Mouse (Mus musculus) liver, embryonic 16.5 days (tissue): ENCODE measurements around the gene Apln. TPM values are rescaled to one million over a fixed set of nuclear protein-coding genes. Genes with fewer than 3 reads are reported as not detected.

Experiments
- ATAC-seq: fragments of 200-750 bp; cut with Nextera tagmentation; 2 replicates; pipeline ENCODE4 v1.8.0; 2017; ENCODE audit warnings: low read depth, mild to moderate bottlenecking, moderate number of reproducible peaks, moderate library complexity
- H3K27ac ChIP-seq: fragments of 300-500 bp; sonication (generic); 2 replicates; pipeline ENCODE4 v1.5.1; 2014; ENCODE audit warnings: mild to moderate bottlenecking, low read length
- H3K27me3 ChIP-seq: fragments of 300-500 bp; sonication (generic); 2 replicates; pipeline ENCODE4 v1.6.1; 2014; ENCODE audit warnings: low read depth, low read length, mixed read lengths; ENCODE audit not compliant: control insufficient read depth, insufficient read depth
- H3K36me3 ChIP-seq: fragments of 300-500 bp; sonication (generic); 2 replicates; pipeline ENCODE4 v1.6.1; 2014; ENCODE audit warnings: mild to moderate bottlenecking; ENCODE audit not compliant: control insufficient read depth, insufficient read depth
- H3K4me1 ChIP-seq: fragments of 300-500 bp; sonication (generic); 2 replicates; pipeline ENCODE4 v1.6.1; 2014; ENCODE audit warnings: low read depth, low read length, mixed read lengths; ENCODE audit not compliant: control insufficient read depth
- H3K4me2 ChIP-seq: fragments of 300-500 bp; sonication (generic); 2 replicates; pipeline ENCODE4 v1.6.1; 2014; ENCODE audit warnings: low read depth, low read length, mixed read lengths
- H3K4me3 ChIP-seq: fragments of 300-500 bp; sonication (generic); 2 replicates; pipeline ENCODE4 v1.5.1; 2014; ENCODE audit warnings: low read depth, mild to moderate bottlenecking, low read length
- H3K9ac ChIP-seq: fragments of 300-500 bp; sonication (generic); 2 replicates; pipeline ENCODE4 v1.6.1; 2014; ENCODE audit warnings: low read depth, low read length
- H3K9me3 ChIP-seq: fragments of 300-500 bp; sonication (generic); replicated peaks from 2 replicates; pipeline ENCODE4 v1.6.1; 2016; ENCODE audit warnings: low read length; ENCODE audit not compliant: control insufficient read depth
- WGBS: fragments of 180-500 bp; shearing (Covaris S2); extraction: QIAGEN DNeasy Blood & Tissue Kit; methylation state at CpG from one replicate; pipeline ENCODE4 v1.1.7; 2014; ENCODE audit not compliant: insufficient replicate concordance; 5-methylcytosine and 5-hydroxymethylcytosine counted together
- polyA plus RNA-seq: library from polyadenylated mRNA; unstranded; fragments of >200 nt; fragmentation: Nextera tagmentation; extraction: Ambion mirVana; gene quantifications from 2 replicates; pipeline ENCODE4 v1.2.1, GENCODE M21; 2015

The Apln gene
- polyA plus RNA-seq, 1 experiment from 2014 or later: 0.22 TPM

DNA sequence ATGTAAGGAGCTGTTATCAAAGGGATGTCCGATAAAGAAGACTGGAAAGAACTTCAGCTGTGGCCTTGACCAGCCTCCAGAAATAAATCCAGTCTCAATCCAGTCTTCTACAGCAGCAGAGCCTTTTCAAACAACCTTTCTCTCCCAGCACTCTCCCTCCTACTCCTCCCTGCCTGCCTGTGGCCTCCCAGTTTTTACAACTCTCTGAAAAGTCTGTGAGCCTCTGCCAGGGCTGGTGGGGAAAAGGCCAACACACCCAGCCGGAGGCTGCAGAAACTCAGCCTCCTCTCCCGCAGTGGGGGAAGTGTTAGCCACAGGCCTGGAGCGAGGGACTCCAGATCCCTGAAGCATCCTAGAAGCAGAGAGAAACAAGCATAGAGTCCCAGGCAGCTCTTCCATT lies 27.8 kb upstream of the Apln start:
- 57% methylated on average over 4 of the region's 4 CpGs for WGBS
- ATAC-seq: no peak
- no peak overlapping the region for H3K27ac ChIP-seq

GRCm38 (mm10) chrX:48054186-48055015 lies 19.7 kb upstream of the Apln start:
- Histone ChIP-seq H3K27me3 (no peaks in the 10 kb centered on the region; the same call in 1 of the 2 replicates), H3K4me2 (peak overlapping the region; percentile 48), H3K9me3 (no peaks in the 10 kb centered on the region), H3K27ac (no peak overlapping the region), H3K4me3 (peak overlapping the region; percentile 23), H3K9ac (no peak overlapping the region), H3K36me3 (no peaks in the 10 kb centered on the region), H3K4me1 (no peaks in the 10 kb centered on the region)
- ATAC-seq: no peak
- 30% methylated on average over 31 of the region's 31 CpGs for WGBS

More for the DNA sequence above, 27.8 kb upstream of the Apln start:
- Histone ChIP-seq H3K9ac (no peak overlapping the region), H3K36me3 (no peaks in the 10 kb centered on the region), H3K27me3 (no peaks in the 10 kb centered on the region), H3K4me1 (no peaks in the 10 kb centered on the region), H3K4me2 (no peak overlapping the region), H3K4me3 (no peak overlapping the region), H3K9me3 (no peaks in the 10 kb centered on the region)

DNA sequence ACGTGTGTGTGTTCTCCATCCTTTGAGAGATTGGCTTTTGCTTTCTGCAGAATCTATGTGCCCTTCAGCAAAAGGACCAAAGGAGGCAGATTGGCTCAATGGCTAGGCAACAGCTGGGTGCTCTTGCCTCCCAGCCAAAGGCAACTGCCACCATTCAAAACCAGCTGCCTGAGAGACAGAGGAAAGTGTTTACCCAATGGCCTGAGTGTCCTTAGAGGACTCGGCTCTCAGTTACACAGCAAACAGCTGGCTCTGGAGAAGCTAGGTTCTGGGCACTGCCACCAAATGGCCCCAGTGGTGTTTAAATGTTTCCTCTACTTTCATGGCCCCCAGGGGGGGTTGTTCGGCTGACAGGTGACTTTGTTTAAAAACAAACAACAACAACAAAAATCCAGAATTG lies 19.1 kb upstream of the Apln start:
- Histone ChIP-seq H3K36me3 (no peaks in the 10 kb centered on the region), H3K9me3 (no peaks in the 10 kb centered on the region), H3K4me3 (no peak overlapping the region), H3K27ac (no peak overlapping the region), H3K9ac (no peak overlapping the region), H3K27me3 (no peaks in the 10 kb centered on the region; the same call in 1 of the 2 replicates), H3K4me2 (no peak overlapping the region), H3K4me1 (no peaks in the 10 kb centered on the region)
- 42% methylated on average over 3 of the region's 3 CpGs for WGBS
- ATAC-seq: no peak

- no peak overlapping the region for H3K4me2 ChIP-seq
- no peak for ATAC-seq
- H3K27ac ChIP-seq: no peak overlapping the region
- no peak overlapping the region for H3K4me3 ChIP-seq
- no peaks in the 10 kb centered on the region for H3K36me3 ChIP-seq
- H3K4me1 ChIP-seq: no peaks in the 10 kb centered on the region
- H3K9ac ChIP-seq: no peak overlapping the region
- H3K27me3 ChIP-seq: no peaks in the 10 kb centered on the region; the same call in 1 of the 2 replicates
- 63% methylated on average over 2 of the region's 2 CpGs for WGBS
- no peaks in the 10 kb centered on the region for H3K9me3 ChIP-seq
Measured at GRCm38 (mm10) chrX:48046315-48046714, 11.7 kb upstream of the Apln start.

- Histone ChIP-seq H3K27ac (no peak overlapping the region), H3K9me3 (no peaks in the 10 kb centered on the region), H3K4me1 (no peaks in the 10 kb centered on the region), H3K4me2 (no peak overlapping the region), H3K36me3 (no peaks in the 10 kb centered on the region), H3K4me3 (no peak overlapping the region), H3K9ac (no peak overlapping the region), H3K27me3 (no peaks in the 10 kb centered on the region; the same call in 1 of the 2 replicates)
- no peak for ATAC-seq
- 60% methylated on average over 1 of the region's 1 CpGs for WGBS
Measured at GRCm38 (mm10) chrX:48044261-48044660, 9.6 kb upstream of the Apln start.

- no peaks in the 10 kb centered on the region for H3K36me3 ChIP-seq
- H3K27me3 ChIP-seq: no peaks in the 10 kb centered on the region
- H3K27ac ChIP-seq: no peak overlapping the region
- no peak overlapping the region for H3K4me3 ChIP-seq
- H3K9me3 ChIP-seq: no peaks in the 10 kb centered on the region
- no peaks in the 10 kb centered on the region for H3K4me1 ChIP-seq
- no peak overlapping the region for H3K4me2 ChIP-seq
- no peak for ATAC-seq
- WGBS: 38% methylated on average over 4 of the region's 4 CpGs
- H3K9ac ChIP-seq: no peak overlapping the region
Measured at GRCm38 (mm10) chrX:48042748-48043147, 8.1 kb upstream of the Apln start.

- 52% methylated on average over 3 of the region's 3 CpGs for WGBS
- H3K4me2 ChIP-seq: no peak overlapping the region
- H3K36me3 ChIP-seq: no peaks in the 10 kb centered on the region
- no peaks in the 10 kb centered on the region for H3K9me3 ChIP-seq
- no peaks in the 10 kb centered on the region for H3K4me1 ChIP-seq
- no peak overlapping the region for H3K9ac ChIP-seq
- ATAC-seq: no peak
- no peak overlapping the region for H3K4me3 ChIP-seq
- no peak overlapping the region for H3K27ac ChIP-seq
- H3K27me3 ChIP-seq: peaks cover 8% of the 10 kb centered on the region
Measured at GRCm38 (mm10) chrX:48040379-48040778, 5.7 kb upstream of the Apln start.

DNA sequence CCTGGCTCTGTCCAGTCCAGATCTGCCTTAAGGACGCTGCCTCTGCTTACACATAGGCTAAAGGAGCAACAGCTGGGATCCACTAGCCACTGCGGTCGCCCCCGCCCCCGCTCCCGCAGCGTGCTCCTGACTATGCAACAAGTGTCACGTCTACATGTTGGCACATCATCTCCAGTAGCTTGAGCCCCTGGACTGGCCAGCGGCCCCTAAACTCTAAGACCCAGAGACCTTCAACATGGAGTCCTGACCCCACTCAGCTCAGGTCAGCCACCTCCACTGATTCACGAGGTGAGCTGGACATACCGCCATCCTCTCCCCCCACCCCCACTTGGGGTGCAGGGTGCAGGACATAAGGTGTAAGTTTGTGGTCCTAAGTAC lies 898 bp downstream of the Apln start:
- H3K4me2 ChIP-seq: peak overlapping the region; percentile 40; the same call in 1 of the 2 replicates
- H3K4me3 ChIP-seq: no peak overlapping the region
- H3K9ac ChIP-seq: no peak overlapping the region
- H3K27me3 ChIP-seq: peaks cover 36% of the 10 kb centered on the region
- no peaks in the 10 kb centered on the region for H3K36me3 ChIP-seq
- no peaks in the 10 kb centered on the region for H3K4me1 ChIP-seq
- H3K9me3 ChIP-seq: no peaks in the 10 kb centered on the region
- no peak for ATAC-seq
- WGBS: 17% methylated on average over 11 of the region's 11 CpGs
- H3K27ac ChIP-seq: no peak overlapping the region

GRCm38 (mm10) chrX:48033024-48033423 lies 1.6 kb downstream of the Apln start:
- H3K4me1 ChIP-seq: no peaks in the 10 kb centered on the region
- no peak overlapping the region for H3K27ac ChIP-seq
- ATAC-seq: no peak
- H3K27me3 ChIP-seq: peaks cover 36% of the 10 kb centered on the region
- H3K9ac ChIP-seq: no peak overlapping the region
- 46% methylated on average over 3 of the region's 3 CpGs for WGBS
- no peaks in the 10 kb centered on the region for H3K36me3 ChIP-seq
- H3K4me2 ChIP-seq: no peak overlapping the region
- H3K9me3 ChIP-seq: no peaks in the 10 kb centered on the region
- no peak overlapping the region for H3K4me3 ChIP-seq
